Mouse (Mus musculus) bone marrow macrophage, adult 2 months (primary cell): Measurements from ENCODE around the gene Hoxa13. TPM values are rescaled to one million over a fixed set of nuclear protein-coding genes. Genes with fewer than 3 reads are reported as not detected.

Experiments
- H3K27ac ChIP-seq: 2 replicates; pipeline ENCODE4 v1.5.1; 2012; ENCODE audit warnings: low read depth, low read length; ENCODE audit not compliant: insufficient read depth
- H3K4me1 ChIP-seq: 2 replicates; pipeline ENCODE4 v1.6.1; 2012; ENCODE audit warnings: low read length; ENCODE audit not compliant: control insufficient read depth, insufficient read depth
- H3K4me3 ChIP-seq: 2 replicates; pipeline ENCODE4 v1.5.1; 2012; ENCODE audit warnings: mild to moderate bottlenecking, low read length, moderate library complexity; ENCODE audit not compliant: insufficient read depth
- CTCF ChIP-seq: IDR thresholded peaks from 2 replicates; pipeline ENCODE4 v1.5.1; 2012; ENCODE audit warnings: low read depth, mild to moderate bottlenecking, low read length, moderate library complexity
- POLR2A ChIP-seq: IDR thresholded peaks from 2 replicates; pipeline ENCODE4 v1.6.1; 2012; ENCODE audit warnings: mild to moderate bottlenecking, low read depth, low read length, borderline replicate concordance
- polyA plus RNA-seq: library from polyadenylated mRNA; stranded (reverse); fragments of >200 nt; gene quantifications from 2 replicates; pipeline ENCODE4 v1.2.4, GENCODE M21; 2012; ENCODE audit not compliant: missing spikeins, insufficient read depth, insufficient read length

The Hoxa13 gene
- polyA plus RNA-seq, 1 experiment: not detected

DNA sequence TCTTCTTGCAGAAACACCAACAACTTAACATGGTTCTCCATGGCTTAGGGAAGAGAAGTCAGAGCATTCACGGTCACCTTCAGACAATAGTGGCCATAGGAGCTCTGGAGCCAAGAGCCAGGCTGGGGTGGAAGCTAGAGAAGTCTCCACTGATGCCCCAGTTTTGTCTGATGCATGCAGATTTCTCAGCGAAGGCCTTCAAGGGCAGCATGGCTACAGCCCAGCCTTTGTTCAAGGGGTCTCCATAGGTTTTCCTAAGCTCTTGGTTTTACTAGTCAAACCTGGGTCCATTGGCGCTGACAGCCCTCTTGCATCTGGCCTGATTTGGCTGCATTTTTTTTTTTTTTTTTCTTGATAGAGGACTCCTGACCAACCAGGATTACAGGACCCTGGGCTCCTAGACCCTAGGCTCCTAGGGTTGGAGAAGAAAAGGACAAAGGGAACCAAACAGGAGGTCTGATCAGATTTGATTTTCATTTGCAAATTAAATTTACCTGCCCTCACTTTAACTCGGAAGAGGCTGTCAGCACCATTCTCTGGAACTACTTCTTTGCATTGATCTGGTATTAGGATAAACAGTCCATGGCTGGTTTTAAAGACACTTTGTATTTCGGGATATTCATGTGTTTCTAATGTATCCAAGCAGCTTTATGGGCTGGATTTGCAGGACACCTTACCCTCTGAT is 3.6 kb upstream of the Hoxa13 start:
- Histone ChIP-seq H3K4me1 (no peaks in the 10 kb centered on the region), H3K4me3 (no peak overlapping the region), H3K27ac (no peak overlapping the region)
- TF ChIP-seq POLR2A: no peak
- TF ChIP-seq CTCF: no peak

DNA sequence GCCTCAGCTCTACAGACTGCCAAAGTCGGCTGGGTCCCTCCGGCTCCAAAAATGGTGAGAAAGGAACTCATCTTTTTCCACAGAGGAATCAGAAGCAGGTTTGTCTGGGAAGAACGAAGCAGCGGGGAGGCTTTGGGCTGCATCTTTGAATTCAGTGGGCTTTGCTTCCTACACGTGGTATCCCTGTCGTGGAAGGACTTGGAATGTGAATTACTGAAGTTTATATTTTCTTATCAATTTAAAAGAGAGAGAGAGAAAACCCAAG is 2.6 kb upstream of the Hoxa13 start:
- H3K27ac ChIP-seq: no peak overlapping the region
- no peak overlapping the region for H3K4me3 ChIP-seq
- H3K4me1 ChIP-seq: no peaks in the 10 kb centered on the region
- TF ChIP-seq POLR2A (no peak), CTCF (no peak)

DNA sequence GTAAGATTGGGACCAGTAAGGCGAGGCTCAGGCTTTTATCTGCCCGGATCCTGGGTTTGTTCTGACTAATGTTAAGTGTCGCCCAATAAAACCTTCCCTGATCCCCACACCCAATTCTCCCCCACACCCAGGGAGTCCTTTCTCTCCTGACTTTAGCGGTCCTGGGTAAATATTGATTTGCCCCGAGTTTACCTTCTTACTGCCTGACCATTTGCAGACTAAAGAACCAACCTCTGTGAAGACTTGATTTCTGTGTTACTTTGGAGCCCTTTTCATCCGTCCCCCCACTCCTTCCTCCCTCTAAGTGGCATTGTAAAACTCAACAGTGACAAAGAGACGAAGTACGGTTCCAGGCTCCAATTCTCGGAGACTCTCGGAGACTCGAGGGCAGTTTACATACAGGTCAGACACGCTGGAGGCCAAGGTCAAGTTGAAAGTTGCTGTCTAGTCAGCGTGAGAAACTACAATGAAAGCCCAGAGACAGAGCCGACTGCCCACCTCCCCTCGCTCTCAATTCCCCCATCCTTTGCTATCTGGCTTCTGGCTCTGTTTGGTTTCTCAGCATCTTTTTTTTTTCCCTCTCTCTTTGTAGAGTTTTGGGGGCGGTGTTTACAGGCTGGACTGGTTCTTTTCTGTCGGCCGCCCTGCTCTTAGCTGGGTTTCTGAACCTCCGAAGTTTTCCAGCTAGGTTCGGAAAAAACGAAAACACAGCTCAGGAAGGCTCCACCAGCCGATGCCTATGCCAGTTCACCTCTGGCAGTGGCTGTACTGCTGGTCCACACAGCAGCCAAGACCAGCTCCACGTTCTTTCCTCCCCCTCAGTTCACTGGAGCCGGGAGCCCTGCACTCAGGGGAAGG is 2.0 kb upstream of the Hoxa13 start:
- Histone ChIP-seq H3K4me1 (no peaks in the 10 kb centered on the region), H3K27ac (no peak overlapping the region), H3K4me3 (peak overlapping the region; percentile 21)
- no peak for TF ChIP-seq CTCF
- TF ChIP-seq POLR2A: no peak

DNA sequence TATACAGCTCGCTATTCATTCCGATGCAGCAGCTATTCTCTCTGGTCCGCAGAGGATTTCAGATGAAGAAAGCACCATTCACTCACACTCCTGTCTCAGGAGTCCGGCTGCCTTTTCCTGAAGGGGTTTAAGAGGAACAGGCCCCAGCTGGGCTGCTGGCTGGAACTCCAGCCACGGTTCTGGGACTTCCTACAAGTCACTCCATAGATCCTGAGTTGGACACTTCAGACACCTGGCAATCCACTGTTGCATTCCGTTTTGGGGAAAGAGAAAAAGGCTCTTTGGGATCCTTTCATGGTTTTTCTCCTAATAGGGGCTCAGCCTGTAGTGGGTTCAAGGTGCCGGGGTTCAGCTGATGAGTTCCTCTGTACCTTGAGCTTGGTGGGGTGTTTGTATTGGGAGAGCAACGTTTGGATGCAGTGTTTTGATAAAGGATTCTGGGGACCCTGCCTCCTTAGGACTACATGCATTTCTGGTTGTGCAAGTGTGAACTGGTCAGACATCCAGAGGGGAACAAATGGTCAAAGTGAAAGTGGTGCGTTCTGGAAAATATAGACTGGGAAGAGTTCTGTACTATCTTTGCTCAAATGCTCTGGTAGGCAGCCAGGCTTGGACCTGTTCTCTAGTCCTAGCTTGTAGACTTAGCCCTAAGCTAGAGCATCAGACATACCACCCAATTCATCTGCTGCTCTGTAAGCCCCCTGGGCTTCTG is 1.2 kb upstream of the Hoxa13 start:
- Histone ChIP-seq H3K4me1 (no peaks in the 10 kb centered on the region), H3K27ac (no peak overlapping the region), H3K4me3 (peak overlapping the region; percentile 21)
- TF ChIP-seq CTCF: no peak
- TF ChIP-seq POLR2A: no peak

DNA sequence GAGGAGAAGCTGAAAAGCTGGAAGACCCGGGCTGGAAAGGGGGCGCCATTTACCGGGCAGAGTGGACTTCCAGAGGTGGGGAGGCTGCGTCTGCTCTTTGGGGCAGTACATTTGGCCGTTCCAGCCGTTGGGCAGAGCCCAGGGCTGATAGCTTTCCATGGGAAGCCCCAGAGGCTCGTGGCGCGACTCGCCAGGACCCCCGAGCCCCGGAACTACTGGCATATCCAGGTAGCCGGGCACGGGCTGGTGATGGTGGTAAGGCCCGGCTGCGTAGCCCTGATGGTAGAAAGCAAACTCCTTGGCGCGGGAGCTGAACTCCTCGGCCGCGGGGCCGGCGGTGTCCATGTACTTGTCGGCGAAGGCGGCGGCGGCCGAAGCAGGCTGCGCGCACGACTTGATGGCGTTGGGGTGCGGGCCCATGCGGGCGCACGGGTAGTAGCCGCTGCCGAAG is 844 bp downstream of the Hoxa13 start:
- H3K27ac ChIP-seq: no peak overlapping the region
- no peaks in the 10 kb centered on the region for H3K4me1 ChIP-seq
- H3K4me3 ChIP-seq: peak overlapping the region; percentile 19
- TF ChIP-seq POLR2A (no peak), CTCF (no peak)

DNA sequence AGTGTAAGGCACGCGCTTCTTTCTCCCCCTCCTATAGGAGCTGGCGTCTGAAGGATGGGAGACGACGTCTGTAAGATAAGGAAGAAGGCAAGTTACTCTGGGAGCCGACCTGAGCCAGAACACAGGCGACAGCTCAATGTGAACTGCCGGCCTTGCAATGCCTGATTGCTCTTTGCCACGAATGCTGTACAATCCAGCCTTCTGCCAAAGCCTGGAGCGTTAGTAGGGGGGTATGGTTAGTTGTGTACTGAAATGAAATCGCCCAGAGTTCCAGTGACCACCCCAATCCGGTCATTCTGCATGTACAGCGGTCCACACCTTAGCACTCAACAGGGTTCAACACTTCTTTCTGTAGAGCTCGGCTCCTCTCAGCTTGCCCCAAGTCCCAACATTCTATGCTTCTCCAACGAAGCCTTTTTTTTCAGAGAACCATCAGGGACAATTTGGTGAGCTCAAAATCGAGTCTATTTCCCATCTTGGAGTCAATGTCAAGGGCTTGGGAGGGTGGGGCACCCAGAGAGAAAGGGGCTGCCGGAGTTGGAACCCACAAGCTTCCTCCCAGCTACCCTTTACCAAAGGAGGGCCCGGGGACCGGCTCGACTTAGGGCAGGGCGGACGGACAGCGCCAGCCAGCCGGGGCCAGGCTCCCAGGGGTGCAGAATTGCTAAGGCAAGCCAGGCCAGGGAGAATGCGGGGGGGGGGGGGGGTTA is 1.4 kb downstream of the Hoxa13 start:
- Histone ChIP-seq H3K4me3 (no peak overlapping the region), H3K4me1 (no peaks in the 10 kb centered on the region), H3K27ac (no peak overlapping the region)
- TF ChIP-seq CTCF: no peak

GRCm38 (mm10) chr6:52256956-52257355 is 3.7 kb downstream of the Hoxa13 start:
- Histone ChIP-seq H3K4me3 (no peak overlapping the region), H3K4me1 (no peaks in the 10 kb centered on the region), H3K27ac (no peak overlapping the region)
- TF ChIP-seq POLR2A: no peak
- no peak for TF ChIP-seq CTCF

- Histone ChIP-seq H3K27ac (no peak overlapping the region), H3K4me3 (peak overlapping the region; percentile 26; the same call in 1 of the 2 replicates), H3K4me1 (no peaks in the 10 kb centered on the region)
- no peak for TF ChIP-seq POLR2A
- TF ChIP-seq CTCF: no peak
These were observed 6.9 kb downstream of the Hoxa13 start for GRCm38 (mm10) chr6:52253511-52254500.

DNA sequence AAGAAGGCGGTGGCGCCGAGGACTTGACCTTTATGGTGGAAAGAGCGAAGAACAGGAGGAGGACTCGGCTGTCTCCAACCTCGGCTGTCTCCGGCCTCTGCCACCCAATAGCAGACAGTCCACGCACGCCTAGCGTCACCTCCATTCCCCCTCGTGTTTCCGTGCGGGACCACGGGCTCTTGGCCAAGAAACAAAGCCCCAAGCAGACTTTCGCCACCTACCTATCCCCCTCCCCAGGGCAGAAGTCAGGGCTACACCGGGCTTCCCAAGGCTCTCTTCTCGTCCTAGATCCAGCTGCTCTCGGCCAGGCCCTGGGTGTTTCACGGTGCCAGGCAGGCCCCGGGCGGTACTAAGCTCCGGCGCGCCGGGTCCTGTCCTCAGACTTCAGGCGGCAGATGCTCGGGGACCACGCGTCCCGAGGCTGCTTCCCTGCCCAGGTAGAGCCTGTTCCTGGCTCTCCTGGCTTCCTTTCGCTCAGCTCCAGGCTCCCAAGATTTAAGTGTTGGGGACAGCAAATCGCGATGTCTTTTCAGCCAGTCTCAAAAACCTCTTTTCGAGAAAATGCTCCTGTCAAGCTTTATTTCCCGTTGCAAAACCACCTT is 7.8 kb downstream of the Hoxa13 start:
- H3K4me3 ChIP-seq: 0 out of 2 replicates have a peak overlapping the region, but pooled peaks have one; percentile 26
- TF ChIP-seq CTCF (no peak), POLR2A (no peak)

More for the DNA sequence above, 7.8 kb downstream of the Hoxa13 start:
- Histone ChIP-seq H3K4me1 (no peaks in the 10 kb centered on the region), H3K27ac (no peak overlapping the region)
